Mouse (Mus musculus) liver, embryonic 16.5 days (tissue): ENCODE measurements around the gene Pctp. TPM values are rescaled to one million over a fixed set of nuclear protein-coding genes. Genes with fewer than 3 reads are reported as not detected.
A peak's percentile ranks its signal among the peaks of the same experiment; 100 is the strongest.

ENCODE experiments used
- ATAC-seq: fragments of 200-750 bp; cut with Nextera tagmentation; 2 replicates; pipeline ENCODE4 v1.8.0; 2017; ENCODE audit warnings: low read depth, mild to moderate bottlenecking, moderate number of reproducible peaks, moderate library complexity
- H3K27ac ChIP-seq: fragments of 300-500 bp; sonication (generic); 2 replicates; pipeline ENCODE4 v1.5.1; 2014; ENCODE audit warnings: mild to moderate bottlenecking, low read length
- H3K27me3 ChIP-seq: fragments of 300-500 bp; sonication (generic); 2 replicates; pipeline ENCODE4 v1.6.1; 2014; ENCODE audit warnings: low read depth, low read length, mixed read lengths; ENCODE audit not compliant: control insufficient read depth, insufficient read depth
- H3K36me3 ChIP-seq: fragments of 300-500 bp; sonication (generic); 2 replicates; pipeline ENCODE4 v1.6.1; 2014; ENCODE audit warnings: mild to moderate bottlenecking; ENCODE audit not compliant: control insufficient read depth, insufficient read depth
- H3K4me1 ChIP-seq: fragments of 300-500 bp; sonication (generic); 2 replicates; pipeline ENCODE4 v1.6.1; 2014; ENCODE audit warnings: low read depth, low read length, mixed read lengths; ENCODE audit not compliant: control insufficient read depth
- H3K4me2 ChIP-seq: fragments of 300-500 bp; sonication (generic); 2 replicates; pipeline ENCODE4 v1.6.1; 2014; ENCODE audit warnings: low read depth, low read length, mixed read lengths
- H3K4me3 ChIP-seq: fragments of 300-500 bp; sonication (generic); 2 replicates; pipeline ENCODE4 v1.5.1; 2014; ENCODE audit warnings: low read depth, mild to moderate bottlenecking, low read length
- H3K9ac ChIP-seq: fragments of 300-500 bp; sonication (generic); 2 replicates; pipeline ENCODE4 v1.6.1; 2014; ENCODE audit warnings: low read depth, low read length
- H3K9me3 ChIP-seq: fragments of 300-500 bp; sonication (generic); replicated peaks from 2 replicates; pipeline ENCODE4 v1.6.1; 2016; ENCODE audit warnings: low read length; ENCODE audit not compliant: control insufficient read depth
- WGBS: fragments of 180-500 bp; shearing (Covaris S2); extraction: QIAGEN DNeasy Blood & Tissue Kit; methylation state at CpG from one replicate; pipeline ENCODE4 v1.1.7; 2014; ENCODE audit not compliant: insufficient replicate concordance; 5-methylcytosine and 5-hydroxymethylcytosine counted together
- polyA plus RNA-seq: library from polyadenylated mRNA; unstranded; fragments of >200 nt; fragmentation: Nextera tagmentation; extraction: Ambion mirVana; gene quantifications from 2 replicates; pipeline ENCODE4 v1.2.1, GENCODE M21; 2015

The Pctp gene
- polyA plus RNA-seq = 15.2 and 17.5 TPM in 2 replicates

- no peaks in the 10 kb centered on the region for H3K27me3 ChIP-seq
- H3K4me1 ChIP-seq = peaks cover 11% of the 10 kb centered on the region
- WGBS = 4% methylated on average over 35 of the region's 35 CpGs
- no peaks in the 10 kb centered on the region for H3K9me3 ChIP-seq
- peak; percentile 99 for ATAC-seq
- H3K4me2 ChIP-seq = peak within 1 kb of the TSS; percentile 73
- H3K9ac ChIP-seq = peak within 1 kb of the TSS; percentile 46
- peak within 1 kb of the TSS; percentile 63 for H3K4me3 ChIP-seq
- H3K27ac ChIP-seq = no peak within 1 kb of the TSS
- H3K36me3 ChIP-seq = no peaks in the 10 kb centered on the region
These were observed at the start of gene Pctp for GRCm38 (mm10) chr11:90002231-90002986. Gene Pctp (minus strand): TSS chr11:90002894.

- ATAC-seq = no peak
- no peak overlapping the region for H3K4me3 ChIP-seq
- no peak overlapping the region for H3K27ac ChIP-seq
- H3K9ac ChIP-seq = no peak overlapping the region
- no peaks in the 10 kb centered on the region for H3K27me3 ChIP-seq
- 73% methylated on average over 7 of the region's 7 CpGs for WGBS
- H3K9me3 ChIP-seq = no peaks in the 10 kb centered on the region
- no peaks in the 10 kb centered on the region for H3K36me3 ChIP-seq
- H3K4me2 ChIP-seq = no peak overlapping the region
- no peaks in the 10 kb centered on the region for H3K4me1 ChIP-seq
These were observed 47.3 kb upstream of the Pctp start for GRCm38 (mm10) chr11:90050016-90050415.

GRCm38 (mm10) chr11:90047271-90047670 lies 44.6 kb upstream of the Pctp start:
- H3K27me3 ChIP-seq = no peaks in the 10 kb centered on the region
- H3K36me3 ChIP-seq = no peaks in the 10 kb centered on the region
- no peak overlapping the region for H3K27ac ChIP-seq
- no peaks in the 10 kb centered on the region for H3K9me3 ChIP-seq
- WGBS = 62% methylated on average over 9 of the region's 9 CpGs
- ATAC-seq = no peak
- H3K9ac ChIP-seq = no peak overlapping the region
- no peak overlapping the region for H3K4me3 ChIP-seq
- H3K4me2 ChIP-seq = no peak overlapping the region
- H3K4me1 ChIP-seq = no peaks in the 10 kb centered on the region

- Histone ChIP-seq H3K27ac (no peak overlapping the region), H3K4me3 (no peak overlapping the region), H3K4me1 (no peaks in the 10 kb centered on the region), H3K36me3 (no peaks in the 10 kb centered on the region), H3K9me3 (no peaks in the 10 kb centered on the region), H3K4me2 (no peak overlapping the region), H3K9ac (no peak overlapping the region), H3K27me3 (no peaks in the 10 kb centered on the region)
- WGBS = 33% methylated on average over 7 of the region's 7 CpGs
- no peak for ATAC-seq
These were observed 43.5 kb upstream of the Pctp start for GRCm38 (mm10) chr11:90046211-90046610.

GRCm38 (mm10) chr11:90044459-90044858 lies 41.8 kb upstream of the Pctp start:
- Histone ChIP-seq H3K36me3 (no peaks in the 10 kb centered on the region), H3K4me2 (no peak overlapping the region), H3K4me3 (no peak overlapping the region), H3K9me3 (no peaks in the 10 kb centered on the region), H3K4me1 (no peaks in the 10 kb centered on the region), H3K27me3 (no peaks in the 10 kb centered on the region), H3K9ac (no peak overlapping the region), H3K27ac (no peak overlapping the region)
- no peak for ATAC-seq
- WGBS = 72% methylated on average over 4 of the region's 4 CpGs

GRCm38 (mm10) chr11:90038022-90038421 lies 35.3 kb upstream of the Pctp start:
- 24% methylated on average over 5 of the region's 5 CpGs for WGBS
- H3K27ac ChIP-seq = no peak overlapping the region
- H3K27me3 ChIP-seq = no peaks in the 10 kb centered on the region; the same call in 1 of the 2 replicates
- no peaks in the 10 kb centered on the region for H3K9me3 ChIP-seq
- H3K9ac ChIP-seq = no peak overlapping the region
- H3K4me2 ChIP-seq = no peak overlapping the region
- no peak overlapping the region for H3K4me3 ChIP-seq
- H3K36me3 ChIP-seq = no peaks in the 10 kb centered on the region
- no peak for ATAC-seq
- H3K4me1 ChIP-seq = no peaks in the 10 kb centered on the region

- peaks cover 7% of the 10 kb centered on the region for H3K27me3 ChIP-seq
- H3K9ac ChIP-seq = no peak overlapping the region
- H3K4me2 ChIP-seq = no peak overlapping the region
- H3K9me3 ChIP-seq = no peaks in the 10 kb centered on the region
- ATAC-seq = no peak
- no peaks in the 10 kb centered on the region for H3K4me1 ChIP-seq
- WGBS = 70% methylated on average over 4 of the region's 4 CpGs
- H3K4me3 ChIP-seq = no peak overlapping the region
- H3K36me3 ChIP-seq = no peaks in the 10 kb centered on the region
- H3K27ac ChIP-seq = no peak overlapping the region
These were observed 33.7 kb upstream of the Pctp start for GRCm38 (mm10) chr11:90036416-90036815.

GRCm38 (mm10) chr11:90035532-90035931 lies 32.8 kb upstream of the Pctp start:
- H3K36me3 ChIP-seq = no peaks in the 10 kb centered on the region
- H3K4me3 ChIP-seq = no peak overlapping the region

GRCm38 (mm10) chr11:90034646-90035045 lies 32.0 kb upstream of the Pctp start:
- Histone ChIP-seq H3K27me3 (peaks cover 16% of the 10 kb centered on the region), H3K9ac (no peak overlapping the region), H3K36me3 (no peaks in the 10 kb centered on the region), H3K4me2 (no peak overlapping the region), H3K4me1 (no peaks in the 10 kb centered on the region; the same call in none of the 2 replicates), H3K9me3 (no peaks in the 10 kb centered on the region), H3K4me3 (no peak overlapping the region), H3K27ac (no peak overlapping the region)
- WGBS = 67% methylated on average over 12 of the region's 12 CpGs
- ATAC-seq = no peak

More at GRCm38 (mm10) chr11:90035532-90035931, 32.8 kb upstream of the Pctp start:
- H3K9ac ChIP-seq = no peak overlapping the region
- ATAC-seq = no peak
- no peak overlapping the region for H3K4me2 ChIP-seq
- 65% methylated on average over 14 of the region's 14 CpGs for WGBS
- H3K9me3 ChIP-seq = no peaks in the 10 kb centered on the region
- H3K27ac ChIP-seq = no peak overlapping the region
- no peaks in the 10 kb centered on the region for H3K4me1 ChIP-seq
- H3K27me3 ChIP-seq = peaks cover 11% of the 10 kb centered on the region
